Mouse (Mus musculus) gastrocnemius, adult 8-10 months (tissue): ENCODE results near the gene Ormdl1. TPM values are rescaled to one million over a fixed set of nuclear protein-coding genes. Genes with fewer than 3 reads are reported as not detected.
"Not testable (repeated sequence)": the region's sequence is repeated elsewhere in the genome, so short reads cannot be mapped to it uniquely, and the experiment has no call there.

Source experiments
- DNase-seq, 2 experiments: peaks; one replicate each; pipeline ENCODE4 v3.0.0; 2022; ENCODE audit warnings: low spot score in 2 of 2
- total RNA-seq, 4 experiments: library from RNA; stranded (reverse); gene quantifications; 2 replicates each; pipeline ENCODE4 v1.2.4; 2022

Gene Ormdl1
- 1 to 10 TPM; 7.3 to 7.8 (median 7.4) TPM for total RNA-seq

- DNase-seq, result peak; percentile 86 to 94
These were observed at the start of gene Ormdl1, which contains the start of the genes Pms1 and Gm28778 for GRCm38 (mm10) chr1:53296581-53297383. Ormdl1 (plus strand) TSS chr1:53297095. Pms1 (minus strand) TSS chr1:53297018. Gm28778 (plus strand) TSS chr1:53297111.

- not testable (repeated sequence) for DNase-seq
These were observed 31.8 kb upstream of the Ormdl1 start for GRCm38 (mm10) chr1:53264958-53265612.

DNA sequence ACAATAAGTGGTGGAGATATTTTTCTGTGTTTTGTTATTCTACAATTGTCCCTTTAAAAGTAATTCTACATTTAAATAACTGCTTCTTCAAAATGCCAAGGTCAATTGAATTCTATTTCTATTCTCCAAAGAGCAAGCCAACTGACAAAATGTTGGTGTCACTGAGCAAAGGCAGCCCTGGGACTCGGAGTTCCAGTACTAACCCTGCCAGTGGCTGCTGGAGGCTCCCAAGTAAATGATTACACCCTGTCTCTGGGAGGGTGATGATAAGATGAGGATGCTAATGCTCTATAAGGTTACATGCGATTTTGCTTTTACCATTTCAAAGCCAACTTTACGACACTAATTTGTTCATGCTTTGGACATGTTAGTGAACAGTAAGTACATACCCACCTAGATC, 27.0 kb upstream of the Ormdl1 start:
- DNase-seq, result no peak

GRCm38 (mm10) chr1:53272646-53273045, 24.2 kb upstream of the Ormdl1 start:
- DNase-seq, result peak in 1 of 2 experiments; percentile 13

GRCm38 (mm10) chr1:53291197-53291596, 5.7 kb upstream of the Ormdl1 start:
- no peak for DNase-seq

DNA sequence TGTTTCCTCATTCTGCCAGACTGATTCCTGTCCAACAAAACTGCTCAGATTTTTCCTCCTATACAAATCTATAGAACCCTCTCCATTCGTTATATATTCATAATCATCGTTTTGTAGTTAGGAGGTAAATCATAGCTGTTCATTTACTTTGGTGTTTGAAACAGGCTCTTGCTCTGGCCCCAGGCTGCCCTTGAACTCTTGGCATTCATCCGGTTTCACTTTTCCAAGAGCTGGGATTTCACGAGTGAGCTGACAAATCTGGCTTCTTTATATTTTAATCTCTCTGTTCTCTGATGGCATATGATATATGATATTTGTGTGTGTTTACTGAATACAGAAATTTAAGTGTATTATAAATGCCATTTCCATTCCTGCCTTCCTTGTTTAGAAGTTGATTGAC, 3.6 kb downstream of the Ormdl1 start:
- no peak for DNase-seq

DNA sequence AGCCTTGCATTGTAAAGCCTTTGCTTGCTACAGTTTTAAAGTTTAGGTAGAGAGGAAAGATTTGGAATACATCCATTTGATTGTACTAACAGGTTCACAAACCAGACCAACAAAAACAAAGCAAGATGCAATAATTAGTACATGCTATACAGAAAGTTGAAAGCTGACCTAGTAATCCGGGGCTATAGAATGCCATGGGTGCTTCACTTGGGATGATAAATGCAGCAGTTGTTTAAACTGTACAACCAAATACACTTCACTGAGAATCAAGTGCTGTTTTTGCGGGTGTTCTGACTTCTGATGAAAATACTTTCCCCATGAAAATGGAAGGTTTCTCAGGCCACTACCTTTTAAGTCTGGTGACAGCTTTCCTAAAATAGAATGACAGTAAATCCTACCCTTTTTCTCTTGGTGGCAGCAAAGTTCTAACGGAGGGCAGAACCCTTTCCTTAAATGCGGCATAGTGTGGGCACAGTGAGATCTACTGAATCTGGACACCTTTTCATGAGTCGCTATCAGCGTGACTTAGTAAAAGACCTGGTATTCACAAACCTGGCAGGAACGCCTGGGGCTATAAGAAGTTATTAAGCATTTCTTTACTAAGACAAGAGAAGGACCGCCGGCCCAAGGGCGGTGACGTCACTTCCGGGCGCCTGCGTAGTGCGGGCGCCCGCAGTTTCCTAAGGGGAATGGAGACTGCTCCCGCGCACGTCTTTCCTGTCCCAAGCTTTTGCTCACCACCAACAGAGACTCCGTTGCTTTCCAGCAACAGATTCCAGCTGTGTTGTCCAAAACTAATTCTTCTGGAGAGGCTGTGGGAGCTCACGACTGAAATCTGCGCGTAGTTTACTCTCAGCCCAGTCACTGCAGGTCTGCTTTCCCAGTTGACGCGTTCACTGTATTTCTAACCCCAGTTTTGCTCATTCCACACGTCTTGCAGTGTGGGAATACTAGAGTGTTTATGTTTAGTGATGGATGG, 16.4 kb downstream of the Ormdl1 start, which contains the start of gene Osgepl1:
TSS of gene Osgepl1 (plus strand) at position 636 of the 979 bp plus-strand sequence.
- DNase-seq, result peak; percentile 63 to 76

DNA sequence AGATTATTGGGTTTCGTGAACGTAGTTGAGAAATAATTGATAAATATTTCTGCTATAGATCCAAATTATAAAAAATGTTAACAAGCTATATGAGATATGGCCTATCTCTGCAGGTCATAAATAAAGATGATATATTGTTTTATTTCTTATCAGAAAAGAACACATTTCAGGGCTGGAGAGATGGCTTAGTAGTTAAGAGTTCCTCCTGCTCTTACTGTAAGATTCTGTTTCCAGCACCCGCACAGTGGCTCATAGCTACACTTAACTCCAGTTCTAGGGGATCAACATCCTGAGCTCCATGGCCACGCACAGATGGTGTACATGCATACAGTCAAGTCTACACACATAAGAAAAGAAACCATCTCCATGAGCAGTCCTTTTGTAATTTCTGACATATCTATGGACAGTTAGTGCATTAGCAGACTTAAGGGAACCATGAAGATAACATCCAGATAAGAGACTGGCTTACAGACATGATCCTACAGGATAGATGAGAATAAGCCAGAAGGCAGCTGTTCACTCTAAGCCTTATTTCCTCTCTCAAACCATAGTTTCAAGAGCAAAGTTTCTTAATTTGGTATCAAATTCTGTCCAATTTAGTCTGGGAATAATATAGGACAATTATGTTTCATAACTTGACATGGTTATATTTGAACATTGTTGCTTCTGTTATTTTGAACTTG, 24.9 kb downstream of the Ormdl1 start:
- no peak for DNase-seq

DNA sequence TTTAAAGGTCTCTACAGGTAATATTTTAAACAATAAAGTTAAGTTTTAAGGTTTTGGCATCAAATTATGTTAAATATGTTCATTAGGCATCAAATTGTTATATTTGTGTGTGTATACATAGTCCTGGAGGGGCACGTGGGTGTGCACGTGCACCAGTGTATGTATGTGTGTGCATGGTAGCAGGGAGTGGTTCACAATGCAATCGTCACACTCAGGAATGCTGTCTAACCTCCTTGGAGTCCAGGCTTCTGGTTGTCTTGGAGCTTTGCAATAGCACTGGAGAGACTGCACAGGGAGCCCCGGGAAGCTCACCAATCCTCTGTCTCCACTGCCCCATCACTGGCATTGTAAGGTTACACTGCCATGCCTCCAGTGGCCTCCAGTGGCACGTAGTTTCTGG, 26.4 kb downstream of the Ormdl1 start:
- no peak for DNase-seq

DNA sequence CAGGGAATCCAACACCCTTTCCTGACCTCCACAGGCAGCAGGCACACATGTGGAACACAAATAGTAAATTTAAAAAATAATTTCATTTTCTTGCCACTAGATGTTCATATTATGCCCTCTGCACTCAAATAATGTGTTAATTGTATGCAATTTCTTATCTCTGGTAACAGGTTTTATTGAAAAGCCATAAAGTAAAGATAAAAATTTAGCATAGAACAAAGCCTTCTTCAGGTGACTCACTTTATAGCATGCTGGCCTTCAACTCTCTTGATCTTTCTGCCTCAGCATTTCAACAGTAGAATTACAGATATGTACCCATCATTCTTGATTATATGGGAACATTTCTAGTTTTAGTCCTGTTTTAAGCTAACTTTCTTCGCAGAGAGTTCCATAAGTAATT, 27.4 kb downstream of the Ormdl1 start:
- no peak for DNase-seq

- no peak for DNase-seq
These were observed 28.1 kb downstream of the Ormdl1 start for GRCm38 (mm10) chr1:53324827-53325494.

GRCm38 (mm10) chr1:53333527-53333926, 36.6 kb downstream of the Ormdl1 start:
- not testable (repeated sequence) for DNase-seq

DNA sequence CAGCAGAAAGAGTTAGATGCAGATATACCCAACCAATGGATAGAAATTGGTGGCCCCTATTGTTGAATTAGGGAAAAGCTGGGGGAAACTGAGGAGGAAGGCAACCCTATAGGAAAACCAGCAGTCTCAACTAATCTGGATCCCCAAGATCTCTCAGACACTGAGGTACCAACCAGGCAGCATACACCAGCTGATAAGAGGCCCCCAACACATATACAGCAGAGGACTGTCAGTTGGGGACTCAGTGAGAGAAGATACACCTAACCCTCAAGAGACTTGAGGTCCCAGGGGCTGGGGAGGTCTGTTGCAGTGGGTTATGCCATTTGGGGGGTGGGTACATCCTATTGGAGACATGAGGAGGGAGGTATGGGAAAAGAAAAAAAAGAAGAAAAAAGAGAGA, 38.6 kb downstream of the Ormdl1 start:
- no peak for DNase-seq

DNA sequence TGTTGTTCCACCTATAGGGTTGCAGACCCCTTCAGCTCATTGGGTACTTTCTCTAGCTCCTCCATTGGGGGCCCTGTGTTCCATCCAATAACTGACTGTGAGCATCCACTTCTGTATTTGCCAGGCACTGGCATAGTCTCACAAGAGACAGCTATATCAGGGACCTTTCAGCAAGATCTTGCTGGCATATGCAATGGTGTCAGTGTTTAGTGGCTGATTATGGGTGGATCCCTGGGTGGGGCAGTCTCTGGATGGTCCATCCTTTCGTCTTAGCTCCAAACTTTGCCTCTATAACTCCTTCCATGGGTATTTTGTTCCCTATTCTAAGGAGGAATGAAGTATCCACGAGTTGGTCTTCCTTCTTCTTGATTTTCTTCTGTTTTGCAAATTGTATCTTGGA, 40.5 kb downstream of the Ormdl1 start:
- not testable (repeated sequence) for DNase-seq

GRCm38 (mm10) chr1:53341071-53341470, 44.2 kb downstream of the Ormdl1 start:
- DNase-seq, result no peak

GRCm38 (mm10) chr1:53352327-53353261, 55.7 kb downstream of the Ormdl1 start, which contains the start of the genes Asdurf, Gm28551 and Asnsd1:
Asdurf (minus strand) TSS chr1:53352619.
Gm28551 (minus strand) TSS chr1:53352667.
Asnsd1 (minus strand) TSS chr1:53352752.
- peak; percentile 92 to 94 for DNase-seq

- DNase-seq, result no peak
These were observed 62.1 kb downstream of the Ormdl1 start for GRCm38 (mm10) chr1:53358988-53359387.
